Mouse (Mus musculus): ENCODE measurements around the gene Rybp.
A peak's percentile ranks its signal among the peaks of the same experiment; 100 is the strongest.

Gene Rybp

DNA sequence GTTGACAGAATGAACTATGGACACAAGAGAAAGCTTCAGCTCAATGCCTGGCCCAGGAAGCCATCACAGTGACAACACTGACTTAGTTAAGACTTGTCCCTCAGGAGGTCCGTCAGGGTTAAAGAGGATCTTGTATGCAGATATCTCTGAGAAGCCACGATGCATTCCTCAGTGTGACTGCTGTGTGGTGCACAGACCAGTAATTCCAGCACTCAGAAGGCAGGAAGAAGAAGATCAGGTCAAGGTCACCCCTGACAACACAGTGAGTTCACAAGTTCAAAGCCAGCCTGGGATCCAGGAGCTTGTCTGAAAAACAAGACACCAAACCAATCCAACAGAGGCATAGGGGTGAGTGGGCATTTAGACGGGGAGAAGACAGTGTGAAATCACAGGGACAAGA, 67.3 kb downstream of the Rybp start:
- DNase-seq (ENCODE audit: low spot score in 2 of 2): no peak

DNA sequence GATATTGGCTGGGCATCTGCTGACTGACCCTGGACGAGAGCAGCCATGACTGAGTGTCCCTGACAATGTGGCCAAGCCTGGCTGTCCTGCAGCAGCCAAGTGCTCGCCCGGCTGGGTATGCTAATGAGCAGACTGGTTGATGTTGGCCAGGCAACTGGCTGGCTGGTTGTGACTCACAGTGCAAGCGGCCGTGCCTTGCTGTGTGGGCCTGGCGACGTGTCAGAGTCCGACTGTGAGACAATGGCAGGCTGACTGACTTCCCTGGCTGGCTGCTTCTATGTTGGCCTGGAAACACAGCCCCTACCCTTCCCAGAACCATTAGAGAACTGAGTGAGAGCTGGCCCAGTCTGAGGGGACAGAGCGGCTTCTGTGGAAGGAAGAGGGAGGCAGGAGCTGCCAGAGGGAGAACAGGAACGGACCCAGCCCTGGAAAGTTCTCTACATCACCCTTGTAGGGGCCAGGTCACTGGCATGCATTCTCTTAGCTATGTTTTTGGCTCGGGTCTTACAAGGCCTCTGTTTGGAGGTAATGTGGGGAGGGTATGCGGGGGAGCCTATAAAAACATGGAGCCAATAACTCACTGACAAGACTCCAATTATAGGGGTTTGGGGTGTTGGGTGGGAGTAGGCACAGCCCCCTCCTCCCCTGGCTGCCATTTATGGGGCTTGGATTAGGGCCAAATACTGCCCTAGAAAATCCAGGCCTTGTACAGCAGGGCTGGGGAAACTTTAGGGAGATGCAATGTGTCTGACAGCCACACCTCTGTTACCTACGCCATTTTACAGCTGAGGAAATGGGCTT, 68.5 kb downstream of the Rybp start:
- DNase-seq (ENCODE audit: low spot score in 2 of 2): peak; percentile 64 to 80

DNA sequence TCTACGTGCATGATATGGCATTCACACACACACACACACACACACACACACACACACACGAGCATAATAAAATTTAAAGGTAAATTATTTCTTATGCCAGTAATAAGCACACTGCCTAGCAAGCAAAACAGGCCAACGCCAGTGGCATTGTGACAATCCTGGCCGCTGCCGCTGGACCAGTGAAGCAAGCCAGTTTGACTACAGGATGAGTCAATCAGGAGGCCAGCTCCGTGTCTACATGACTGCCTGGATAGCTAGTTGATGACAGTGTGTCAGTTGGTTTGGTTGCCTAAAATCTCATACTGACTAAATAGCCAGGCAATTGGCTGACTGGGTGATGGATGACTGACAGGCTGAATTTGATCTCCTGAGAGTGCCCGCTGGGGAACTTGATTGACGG, 69.8 kb downstream of the Rybp start:
- DNase-seq (ENCODE audit: low spot score in 2 of 2): no peak

DNA sequence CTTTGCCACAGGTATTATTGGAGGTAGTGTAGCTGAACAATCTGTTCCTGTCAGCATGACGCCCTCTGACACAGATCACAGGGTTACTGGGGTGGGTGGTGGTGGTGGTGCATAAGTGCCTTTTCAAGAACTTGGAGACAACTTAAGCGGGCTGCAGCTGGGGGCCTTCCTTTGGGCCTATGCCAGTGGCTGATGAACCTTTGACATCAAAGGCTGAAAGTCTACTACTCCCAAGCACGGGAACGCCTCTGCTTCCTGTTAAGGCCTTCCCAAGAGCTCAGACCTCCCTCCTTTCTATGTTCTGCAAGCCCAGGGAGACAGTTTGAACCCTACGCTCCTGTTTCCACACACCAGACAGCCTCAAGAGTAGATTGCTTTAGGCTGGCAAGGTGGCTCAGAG, 70.3 kb downstream of the Rybp start:
- no peak for DNase-seq (ENCODE audit: low spot score in 2 of 2)

DNA sequence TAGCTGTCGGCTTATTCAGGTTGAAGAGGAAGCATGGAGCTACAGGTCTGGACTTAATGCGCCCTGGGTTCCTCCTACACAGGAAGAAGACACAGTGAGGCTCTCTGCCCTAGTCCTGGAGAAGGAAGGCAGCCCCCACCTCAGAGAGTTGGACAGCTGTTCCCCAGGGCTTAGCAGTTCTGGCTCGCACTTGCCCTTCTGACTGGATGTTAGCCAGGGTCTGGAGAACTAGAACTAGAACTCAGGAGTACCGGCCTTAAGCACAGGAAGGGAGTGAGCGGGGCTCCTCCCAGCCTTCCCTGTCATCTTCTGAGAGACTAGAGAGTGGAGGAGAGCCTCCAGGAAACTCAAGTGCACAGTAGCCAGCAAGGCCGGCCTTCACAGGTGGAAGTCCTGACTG, 71.5 kb downstream of the Rybp start:
- no peak for DNase-seq (ENCODE audit: low spot score in 2 of 2)

DNA sequence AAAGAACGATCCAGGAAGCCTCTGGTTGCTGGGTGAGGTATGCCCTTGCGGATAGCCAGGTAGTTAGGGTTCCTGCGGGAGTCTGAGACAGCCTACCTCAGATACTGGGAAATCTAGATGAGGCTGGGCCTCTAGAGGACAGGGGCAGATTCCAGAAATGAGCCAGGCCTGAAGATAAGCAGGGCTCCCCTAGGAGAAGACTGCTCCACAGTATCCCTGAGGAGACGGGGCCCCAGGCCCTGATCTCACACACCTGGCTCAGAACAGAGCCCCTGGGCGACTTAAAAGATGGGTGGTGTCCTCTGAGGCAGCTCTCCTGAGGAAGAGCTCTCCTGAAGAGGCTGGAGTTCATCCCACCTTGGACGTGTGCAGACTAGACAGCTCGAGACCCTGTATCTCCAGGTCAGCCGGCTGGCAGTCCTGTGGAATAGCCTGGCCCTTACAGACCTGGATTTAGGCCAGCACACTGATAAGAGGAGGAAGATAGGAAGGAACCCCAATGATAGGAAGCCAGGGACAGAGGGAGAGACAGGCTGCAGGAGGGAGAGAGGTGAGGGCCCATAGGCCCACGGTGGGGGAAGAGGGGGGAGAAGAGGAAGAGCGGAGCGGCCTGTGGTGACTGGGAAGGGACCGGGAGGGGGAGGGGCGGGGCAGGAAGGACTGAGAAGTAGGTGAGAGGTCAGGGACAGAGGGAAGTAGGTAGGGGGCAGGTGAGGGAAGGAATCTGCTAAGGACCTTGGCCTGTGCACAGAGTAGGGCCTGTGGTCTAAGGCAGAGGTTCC, 73.0 kb downstream of the Rybp start:
- DNase-seq (ENCODE audit: low spot score in 2 of 2): no peak

DNA sequence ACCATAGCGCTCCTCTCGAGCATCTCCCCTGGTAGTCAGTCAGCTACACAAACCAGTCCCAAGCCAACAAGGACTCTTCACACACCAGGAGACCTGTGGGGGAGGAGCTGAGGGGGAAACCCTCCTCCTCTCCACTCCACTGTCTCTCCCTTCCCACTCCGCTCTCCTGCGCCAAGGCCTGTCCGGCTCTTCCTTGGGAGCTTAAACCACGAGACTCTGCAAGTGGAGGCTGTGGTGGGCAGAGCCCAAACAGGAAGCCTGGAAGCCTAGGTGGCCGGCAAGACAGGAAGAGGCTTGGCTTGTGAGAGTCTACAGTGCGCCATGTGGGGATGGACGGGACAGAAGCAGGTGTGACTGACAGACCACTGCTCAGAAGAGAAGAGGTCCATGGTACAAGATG, 73.7 kb downstream of the Rybp start:
- no peak for DNase-seq (ENCODE audit: low spot score in 2 of 2)

DNA sequence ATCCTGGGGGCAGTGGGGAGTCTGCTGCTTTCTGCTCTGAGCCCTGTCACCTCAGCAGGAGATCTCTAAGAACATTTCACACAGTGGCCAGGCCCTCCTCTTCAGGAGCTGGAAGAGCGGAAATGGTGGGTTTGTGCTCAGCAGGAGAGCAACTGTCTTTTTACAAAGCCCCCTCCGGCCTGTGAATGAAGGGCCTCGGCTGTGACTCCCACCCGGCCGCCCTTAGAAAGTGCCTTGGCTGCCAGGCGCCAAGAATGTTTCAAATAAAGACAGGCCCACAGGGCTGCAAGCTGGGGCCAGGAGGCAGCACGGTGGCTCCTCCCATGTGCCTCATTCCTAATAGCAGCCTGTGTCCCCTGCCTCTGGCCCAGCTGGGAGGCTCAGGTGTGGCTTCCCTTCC, 74.5 kb downstream of the Rybp start:
- no peak for DNase-seq (ENCODE audit: low spot score in 2 of 2)

DNA sequence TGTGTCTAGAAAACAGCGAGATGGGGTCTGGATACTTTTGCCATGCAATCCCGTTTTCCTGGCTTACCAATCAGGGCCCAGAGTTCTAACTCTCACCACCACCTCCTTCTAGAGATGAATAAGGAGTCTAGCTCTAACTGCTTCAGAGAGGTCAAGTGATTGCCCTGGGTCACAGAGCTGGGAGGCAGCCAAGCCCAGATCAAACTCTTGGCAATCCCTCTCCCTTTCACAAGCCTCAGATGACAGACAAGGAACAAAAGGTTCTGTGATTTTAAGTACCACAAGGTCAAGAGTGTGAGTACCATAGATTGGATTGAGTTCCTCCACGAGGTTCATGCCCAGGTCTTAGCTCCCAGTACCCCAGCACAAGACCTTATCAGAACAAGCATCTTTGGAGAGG, 75.6 kb downstream of the Rybp start:
- DNase-seq (ENCODE audit: low spot score in 2 of 2): no peak

DNA sequence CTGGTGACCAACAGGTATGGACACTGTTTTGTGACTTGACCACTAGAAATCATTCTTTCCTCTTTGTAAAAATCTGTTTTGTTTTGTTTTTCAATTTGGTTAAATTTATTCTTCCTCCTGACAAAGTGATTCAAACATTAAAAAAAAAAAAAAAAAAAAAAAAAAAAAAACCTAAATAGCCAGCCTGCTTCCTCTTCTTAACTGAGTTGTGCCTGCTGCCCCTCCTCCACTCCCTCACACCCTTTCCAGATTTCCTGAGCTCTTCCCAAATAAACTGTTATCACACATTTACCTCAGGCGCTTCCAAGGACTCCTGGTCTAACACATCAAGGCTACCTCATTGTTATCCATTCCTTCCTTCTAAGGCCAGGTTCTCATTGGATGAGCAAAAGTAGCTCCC, 76.8 kb downstream of the Rybp start:
- no peak for DNase-seq (ENCODE audit: low spot score in 2 of 2)

DNA sequence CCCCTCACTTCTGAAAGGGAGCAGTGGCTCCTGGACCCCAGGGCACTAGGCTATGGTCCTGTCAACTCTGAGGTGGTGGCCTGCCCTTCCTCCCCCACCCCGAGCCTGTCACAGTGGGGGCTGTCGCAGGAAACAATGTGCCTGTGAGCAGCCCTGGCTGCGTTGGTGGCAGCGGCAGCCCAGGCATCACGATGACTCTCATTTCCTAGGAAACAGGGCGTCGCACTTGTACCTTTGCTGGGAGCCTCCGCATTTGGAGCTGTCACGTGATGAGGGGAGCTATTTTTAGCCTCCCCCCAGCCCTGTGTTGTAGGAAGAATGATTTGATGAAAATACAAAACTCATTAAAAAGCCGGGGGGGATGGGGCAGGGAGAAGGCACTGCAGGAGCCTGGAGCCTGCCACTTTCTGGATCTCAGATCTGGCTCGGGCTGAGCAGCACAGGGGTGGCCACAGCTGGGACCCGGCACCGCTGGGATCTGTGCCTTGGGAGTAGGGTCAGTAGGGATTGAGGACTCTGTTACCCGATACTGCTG, 80.5 kb downstream of the Rybp start:
- DNase-seq (ENCODE audit: low spot score in 2 of 2): peak; percentile 83 to 91

DNA sequence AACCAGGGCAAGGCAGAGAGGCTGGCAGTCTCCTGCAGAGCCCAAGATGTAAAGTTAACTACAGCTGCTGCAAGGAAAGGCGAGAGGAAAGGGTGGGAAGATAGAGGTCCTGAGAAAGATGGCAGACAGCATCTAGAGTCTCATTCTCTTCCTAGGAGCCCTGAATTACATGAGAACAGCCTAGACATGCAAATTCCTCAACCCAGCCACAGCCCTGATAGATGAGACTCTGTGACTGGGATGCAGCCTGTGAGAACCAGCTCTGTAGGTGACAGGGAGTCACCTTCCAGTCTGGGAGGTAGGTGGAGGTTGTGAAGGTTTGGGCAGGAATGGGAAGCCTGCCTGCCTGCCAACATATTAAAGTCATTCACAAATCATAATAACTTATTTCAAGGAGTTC, 81.0 kb downstream of the Rybp start:
- DNase-seq (ENCODE audit: low spot score in 2 of 2): no peak

DNA sequence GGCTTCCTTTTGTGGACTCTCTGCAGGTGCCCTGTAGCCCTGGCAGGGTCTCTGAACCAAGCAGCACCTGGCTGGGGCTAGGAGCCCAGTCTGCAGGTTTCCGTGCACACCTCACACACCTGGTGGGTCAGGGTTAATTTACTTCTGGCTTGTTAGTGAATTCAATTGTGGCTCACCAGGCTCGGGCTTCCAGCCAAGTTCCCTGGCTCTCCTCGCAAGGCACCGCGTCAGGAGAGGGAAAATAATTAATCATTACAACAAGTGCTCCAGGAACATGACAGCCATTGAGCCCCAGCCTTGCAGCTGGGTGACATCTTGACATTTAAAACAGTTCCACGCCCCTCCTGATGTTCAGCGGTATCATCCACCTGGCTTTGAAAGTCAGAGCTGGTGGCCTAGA, 82.8 kb downstream of the Rybp start:
- DNase-seq (ENCODE audit: low spot score in 2 of 2): no peak

DNA sequence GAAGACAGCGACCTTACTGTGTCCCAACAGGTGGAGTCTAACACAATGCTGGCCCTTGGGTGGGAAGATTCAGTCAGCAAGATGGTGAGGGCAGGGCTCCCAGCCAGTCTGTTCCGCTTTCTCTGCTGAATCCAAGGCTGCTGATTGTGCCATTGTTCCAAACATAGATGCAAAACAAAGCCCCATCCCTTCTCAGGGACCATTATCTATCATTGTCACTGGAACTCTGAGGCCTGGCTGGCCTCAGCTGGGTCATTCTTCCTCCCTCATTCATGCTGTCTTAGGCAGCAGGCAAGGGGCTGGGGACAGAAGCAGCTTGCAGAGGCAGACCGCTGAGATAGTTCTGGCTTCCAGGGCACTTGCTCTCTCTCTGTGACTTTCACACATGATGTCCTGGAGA, 83.8 kb downstream of the Rybp start:
- DNase-seq (ENCODE audit: low spot score in 2 of 2): no peak

DNA sequence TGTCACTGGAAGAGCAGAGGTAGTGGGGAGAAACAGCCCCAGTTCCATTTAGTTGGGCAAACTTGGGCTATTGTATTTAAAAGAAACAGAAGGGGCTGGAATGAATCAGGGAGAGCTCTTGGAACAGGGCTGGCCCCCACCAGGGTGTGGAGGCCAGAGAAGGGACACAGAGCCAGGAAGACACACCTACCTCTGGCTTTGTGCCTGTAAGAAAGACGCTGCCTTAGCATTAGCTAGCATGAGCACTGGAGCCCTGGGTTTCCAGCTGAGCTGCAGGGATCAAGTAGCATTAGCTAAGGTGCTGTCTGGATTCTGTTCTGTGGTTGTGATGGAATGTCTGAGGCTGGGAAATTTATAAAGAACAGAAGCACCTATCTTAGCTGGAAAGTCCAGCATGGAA, 85.2 kb downstream of the Rybp start:
- DNase-seq (ENCODE audit: low spot score in 2 of 2): no peak

DNA sequence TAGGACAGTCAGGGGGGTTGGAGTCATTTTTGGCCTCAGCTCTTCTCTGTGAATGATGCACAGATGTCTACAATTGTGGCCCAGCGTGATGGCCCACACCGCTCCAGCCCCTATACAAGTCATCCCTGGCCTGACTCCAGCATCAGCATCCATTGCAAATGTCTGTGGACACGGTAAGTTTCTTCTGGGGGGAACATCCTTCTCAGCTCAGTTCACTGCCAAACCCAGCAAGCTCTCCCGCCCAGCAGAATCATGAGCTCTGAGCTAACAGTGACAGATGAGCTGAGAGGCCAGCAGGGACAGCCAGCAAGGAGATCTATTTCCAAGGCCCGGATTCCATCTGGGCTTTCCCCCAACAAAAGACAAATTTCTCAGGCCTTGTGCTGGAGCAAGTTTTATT, 90.2 kb downstream of the Rybp start:
- DNase-seq (ENCODE audit: low spot score in 2 of 2): no peak

DNA sequence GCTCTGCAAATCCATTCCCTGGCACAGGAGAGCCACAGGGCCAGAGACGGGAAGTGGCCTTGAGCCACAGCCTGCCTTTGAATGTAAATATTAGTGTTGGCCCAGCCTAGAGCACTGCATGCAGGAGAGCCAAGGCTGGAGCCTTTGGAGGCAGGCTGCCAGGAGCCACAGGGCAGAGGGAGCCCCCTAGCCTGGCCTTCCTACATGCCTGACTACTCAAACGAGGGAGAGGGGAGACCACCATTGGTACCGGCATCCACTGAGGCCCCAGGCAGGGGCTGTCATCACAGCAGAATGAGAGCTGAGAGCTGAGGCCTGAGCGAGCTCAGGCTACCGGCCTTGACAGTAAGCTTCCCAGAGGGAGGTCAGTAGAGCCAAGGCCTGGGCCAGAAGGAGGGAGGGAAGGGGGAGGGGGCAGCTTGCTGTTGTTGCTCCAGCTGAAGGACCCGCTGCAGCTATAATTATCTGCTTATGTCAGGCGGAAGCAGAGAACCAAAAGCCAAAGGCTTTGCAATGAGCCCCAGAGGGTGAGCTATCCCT, 91.3 kb downstream of the Rybp start:
- DNase-seq (ENCODE audit: low spot score in 2 of 2): no peak

DNA sequence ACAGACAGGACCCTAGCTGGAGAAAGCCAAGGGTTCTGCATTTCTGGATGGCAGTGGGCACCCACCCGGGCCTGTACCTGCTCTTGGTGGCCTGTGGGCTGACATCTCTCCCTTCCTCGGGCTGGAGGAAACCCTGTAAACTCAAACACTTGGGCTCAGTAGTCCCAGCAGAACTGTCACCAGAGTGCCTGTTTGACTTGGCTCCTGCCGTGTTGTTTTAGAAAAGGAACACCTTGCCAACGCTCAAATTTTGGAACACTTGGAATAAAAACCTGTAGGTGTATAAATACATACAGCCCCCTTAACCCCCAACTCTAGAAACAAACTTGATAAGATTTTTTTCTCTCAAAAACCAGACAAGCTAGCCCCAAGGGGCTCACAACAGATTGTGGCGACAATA, 92.2 kb downstream of the Rybp start:
- DNase-seq (ENCODE audit: low spot score in 2 of 2): no peak

DNA sequence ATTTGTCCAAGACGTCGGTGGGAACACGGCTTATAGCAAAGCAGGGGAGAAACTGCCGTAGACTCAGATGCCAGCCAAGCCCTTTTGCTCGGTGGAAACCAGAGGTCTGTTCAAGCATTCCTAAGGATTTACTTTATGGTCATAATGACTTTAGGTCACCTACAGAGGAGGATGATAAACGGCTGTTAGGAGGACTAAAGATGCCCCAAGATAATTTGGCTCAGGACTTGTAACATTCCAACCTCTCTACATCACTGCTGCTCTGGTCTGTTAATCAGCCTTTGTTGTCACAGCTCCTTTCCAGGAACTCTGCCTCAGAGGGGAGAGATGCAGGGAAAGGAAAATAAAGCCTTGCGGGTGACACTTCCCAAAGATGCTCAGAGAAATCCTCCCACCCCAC, 93.5 kb downstream of the Rybp start:
- no peak for DNase-seq (ENCODE audit: low spot score in 2 of 2)

DNA sequence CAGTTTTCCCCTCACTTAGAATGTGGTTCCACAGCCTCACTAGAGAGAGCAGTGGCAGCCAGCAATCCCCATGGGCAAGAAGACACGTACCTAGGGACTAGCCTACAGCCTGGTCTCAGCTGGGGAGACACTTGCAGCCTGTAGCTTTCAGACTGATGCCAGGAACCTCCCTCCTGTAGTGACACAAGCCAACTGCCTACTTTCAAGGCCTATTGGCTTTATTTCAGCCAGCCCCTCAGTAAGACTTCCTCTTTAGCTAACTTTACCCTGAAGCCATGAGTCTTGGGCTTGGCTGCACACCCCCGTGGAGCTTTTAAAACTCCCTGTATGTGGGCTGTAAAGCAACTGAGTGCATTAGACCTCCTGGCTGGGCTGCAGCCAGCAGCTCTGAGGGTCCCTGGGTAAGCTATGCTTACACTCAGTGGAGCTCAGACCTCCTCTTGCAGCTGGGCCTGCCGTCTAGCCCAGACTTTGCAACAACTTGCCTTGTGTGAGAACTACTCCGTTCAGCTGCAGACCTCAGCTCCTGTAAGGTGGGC, 94.5 kb downstream of the Rybp start:
- DNase-seq (ENCODE audit: low spot score in 2 of 2): no peak

DNA sequence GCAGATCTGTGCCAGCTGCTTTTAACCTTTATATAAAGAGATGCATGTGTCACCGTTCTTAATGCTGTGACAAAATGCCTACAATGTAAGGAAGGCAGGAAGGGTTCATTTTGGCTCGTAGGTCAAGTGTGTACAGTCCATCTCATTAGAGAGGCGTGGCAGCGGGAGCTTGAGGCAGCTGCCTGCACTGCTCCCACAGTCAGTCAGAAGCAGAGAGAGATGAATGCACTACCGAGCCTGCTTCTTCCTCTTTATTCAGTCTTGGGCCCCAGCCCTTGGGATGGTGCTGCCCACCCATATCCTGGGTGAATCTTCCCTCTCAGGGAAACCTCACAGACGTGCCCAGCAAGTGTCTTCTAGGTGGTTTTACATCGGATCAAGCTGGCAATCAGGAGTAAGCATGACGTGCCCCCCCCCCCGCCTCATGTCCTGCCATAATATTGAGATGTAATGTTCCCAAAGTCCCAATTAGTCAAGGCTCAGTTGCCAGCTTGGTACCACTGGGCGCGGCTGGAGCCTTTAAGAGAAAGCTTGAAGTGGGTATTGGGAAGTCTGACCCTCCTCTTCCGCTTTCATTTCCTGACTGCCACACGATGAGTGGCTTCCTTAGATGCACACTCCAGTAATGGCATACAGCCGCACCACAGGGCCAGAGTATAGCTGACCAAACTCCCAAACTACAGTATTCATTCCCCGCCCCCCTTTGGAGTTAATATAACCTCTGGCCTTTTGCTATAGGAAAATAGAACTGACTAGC, 96.3 kb downstream of the Rybp start:
- no peak for DNase-seq (ENCODE audit: low spot score in 2 of 2)

DNA sequence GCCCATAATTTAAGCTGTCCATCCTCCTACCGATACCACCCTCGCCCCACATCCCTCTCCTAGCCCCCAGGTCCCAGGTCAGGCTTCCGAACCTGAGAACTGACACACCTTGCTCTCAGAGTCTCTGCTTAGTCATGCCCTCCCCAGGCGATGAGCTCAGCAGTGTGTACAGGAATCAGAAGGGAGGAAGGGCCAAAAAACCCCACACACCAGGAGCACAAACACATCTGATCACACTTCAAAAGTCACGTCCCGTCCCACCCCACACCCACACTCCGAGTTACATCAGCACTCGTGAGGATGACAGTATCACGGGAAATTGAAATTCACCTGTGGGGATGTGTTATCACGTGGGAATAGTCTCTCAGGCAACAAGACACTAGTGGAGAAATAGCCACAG, 97.0 kb downstream of the Rybp start:
- DNase-seq (ENCODE audit: low spot score in 2 of 2): no peak

Measured in frontal cortex, postnatal 36 days (tissue).